Mouse (Mus musculus) hindbrain, embryonic 10.5 days (tissue): ENCODE data around the gene 4632433K11Rik. TPM values are rescaled to one million over a fixed set of nuclear protein-coding genes. Genes with fewer than 3 reads are reported as not detected.
A peak's percentile ranks its signal among the peaks of the same experiment; 100 is the strongest.
"Not testable (repeated sequence)": the region's sequence is repeated elsewhere in the genome, so short reads cannot be mapped to it uniquely, and the experiment has no call there.

Experiments used
- DNase-seq: peaks from one replicate; pipeline ENCODE4 v3.0.0-alpha.2; 2017; ENCODE audit warnings: low spot score
- H3K27ac ChIP-seq: fragments of 300-500 bp; sonication (generic); 2 replicates; pipeline ENCODE4 v1.5.1; 2016; ENCODE audit warnings: mild to moderate bottlenecking, moderate library complexity
- H3K27me3 ChIP-seq: fragments of 300-500 bp; sonication (generic); 2 replicates; pipeline ENCODE4 v1.6.1; 2016; ENCODE audit warnings: mild to moderate bottlenecking; ENCODE audit not compliant: poor library complexity, insufficient read depth, severe bottlenecking
- H3K36me3 ChIP-seq: fragments of 300-500 bp; sonication (generic); 2 replicates; pipeline ENCODE4 v1.6.1; 2016; ENCODE audit warnings: mild to moderate bottlenecking, moderate library complexity
- H3K4me1 ChIP-seq: fragments of 300-500 bp; sonication (generic); replicated peaks from 2 replicates; pipeline ENCODE4 v1.6.1; 2016; ENCODE audit warnings: mild to moderate bottlenecking
- H3K4me3 ChIP-seq: fragments of 300-500 bp; sonication (generic); 2 replicates; pipeline ENCODE4 v1.5.1; 2016; ENCODE audit warnings: mild to moderate bottlenecking, moderate library complexity
- H3K9me3 ChIP-seq: fragments of 300-500 bp; sonication (generic); 2 replicates; pipeline ENCODE4 v1.6.1; 2016; ENCODE audit warnings: mild to moderate bottlenecking, moderate library complexity
- WGBS: fragments of 180-500 bp; shearing (Covaris S2); methylation state at CpG from one replicate; pipeline ENCODE4 v1.1.7; 2016; 5-methylcytosine and 5-hydroxymethylcytosine counted together
- polyA plus RNA-seq: library from polyadenylated mRNA; unstranded; fragments of >200 nt; fragmentation: Nextera tagmentation; extraction: Ambion mirVana; gene quantifications from 2 replicates; pipeline ENCODE4 v1.2.1, GENCODE M21; 2016

The 4632433K11Rik gene
- polyA plus RNA-seq, 1 experiment from 2014 or later, result not detected

DNA sequence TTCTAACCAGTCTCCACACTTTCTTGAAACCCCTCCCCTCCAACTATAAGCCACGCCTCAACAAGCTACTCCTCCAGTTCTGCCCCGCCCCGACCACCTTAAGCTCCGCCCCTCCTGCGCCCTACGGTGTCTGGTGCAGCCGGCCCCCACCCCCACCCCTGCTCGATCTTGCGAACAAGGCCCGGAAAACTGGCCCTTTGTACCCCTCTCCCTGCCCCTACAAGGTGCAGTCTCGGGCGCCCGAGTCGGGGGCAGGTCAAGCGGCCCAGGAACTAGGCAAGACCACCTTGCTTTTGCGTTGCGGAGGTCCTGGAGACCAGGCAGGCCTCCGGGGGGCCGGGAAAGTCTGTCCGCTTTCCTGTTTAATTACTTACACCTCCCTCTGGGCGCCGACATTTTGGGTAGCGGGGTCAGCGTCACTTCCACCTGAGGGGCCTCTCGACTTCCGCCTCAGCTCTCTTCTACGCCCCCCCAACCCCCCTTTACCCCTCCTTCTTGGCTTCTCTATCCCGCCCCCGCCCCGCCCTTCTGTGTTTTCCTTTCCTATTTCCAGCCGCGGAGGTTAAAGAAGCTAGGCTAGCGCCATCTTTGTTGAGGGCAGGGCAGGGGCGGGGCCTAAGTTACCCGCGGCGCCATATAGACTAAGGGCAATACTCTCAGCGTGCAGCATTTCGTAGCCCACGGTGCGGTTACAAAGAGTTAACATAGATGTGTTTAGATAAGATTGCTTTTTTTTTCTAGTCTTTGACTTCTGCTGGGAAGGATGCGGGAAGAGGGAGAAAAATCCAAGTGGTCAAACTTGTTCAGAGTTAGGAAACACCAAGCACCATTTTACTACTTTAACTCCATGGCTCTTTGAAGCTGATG lies 19.4 kb upstream of the 4632433K11Rik start, which contains the start of the genes Zfp524 and Fiz1:
Zfp524 (plus strand) TSS at position 165 of the 867 bp plus-strand sequence.
Fiz1 (minus strand) TSS at position 447 of the 867 bp plus-strand sequence.
- WGBS, result under 1% methylated on average over 42 of the region's 42 CpGs
- DNase-seq, result peak; percentile 95
- Histone ChIP-seq H3K27me3 (no peaks in the 10 kb centered on the region), H3K36me3 (peaks cover 51% of the 10 kb centered on the region), H3K9me3 (peaks cover 4% of the 10 kb centered on the region; the same call in 1 of the 2 replicates), H3K4me3 (peak within 1 kb of the TSS; percentile 65), H3K27ac (peak within 1 kb of the TSS; percentile 97), H3K4me1 (peaks cover 21% of the 10 kb centered on the region)

- Histone ChIP-seq H3K4me3 (peak within 1 kb of the TSS; percentile 65), H3K36me3 (peaks cover 42% of the 10 kb centered on the region), H3K4me1 (peaks cover 23% of the 10 kb centered on the region), H3K9me3 (peaks cover 4% of the 10 kb centered on the region; the same call in 1 of the 2 replicates), H3K27ac (peak within 1 kb of the TSS; percentile 97), H3K27me3 (no peaks in the 10 kb centered on the region)
- DNase-seq, result peak; percentile 97
- WGBS, result under 1% methylated on average over 76 of the region's 76 CpGs
Observed at GRCm38 (mm10) chr7:5015118-5016001, 18.6 kb upstream of the 4632433K11Rik start, which contains the start of gene Gm44973. Gene Gm44973, plus strand, starts transcription at chr7:5015496.

- Histone ChIP-seq H3K4me3 (peak overlapping the region; percentile 65), H3K27me3 (no peaks in the 10 kb centered on the region), H3K36me3 (peaks cover 35% of the 10 kb centered on the region), H3K4me1 (peaks cover 26% of the 10 kb centered on the region), H3K27ac (peak overlapping the region; percentile 97), H3K9me3 (peaks cover 4% of the 10 kb centered on the region; the same call in 1 of the 2 replicates)
- 62% methylated on average over 3 of the region's 3 CpGs for WGBS
- DNase-seq, result no peak
Observed at GRCm38 (mm10) chr7:5016057-5016456, 17.9 kb upstream of the 4632433K11Rik start.

DNA sequence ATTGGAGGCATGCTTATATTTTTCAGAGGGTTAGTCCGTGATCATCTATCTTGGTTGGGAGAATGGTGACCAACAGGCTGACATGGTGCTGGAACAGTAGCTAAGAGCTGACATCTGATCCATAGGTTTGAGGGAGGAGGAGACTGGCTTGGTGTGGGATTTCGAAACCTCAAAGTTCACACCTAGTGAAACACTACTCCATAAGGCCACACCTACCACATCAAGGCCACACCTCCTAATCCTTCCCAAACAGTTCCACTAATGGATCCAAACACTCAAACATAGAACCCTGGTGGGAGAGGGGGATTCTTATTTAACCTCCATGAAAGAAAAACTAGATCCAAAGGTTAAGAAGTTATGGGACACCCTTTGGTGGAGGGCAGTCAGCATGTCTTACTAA lies 17.0 kb upstream of the 4632433K11Rik start:
- Histone ChIP-seq H3K27ac (no peak overlapping the region), H3K36me3 (peaks cover 30% of the 10 kb centered on the region), H3K27me3 (no peaks in the 10 kb centered on the region), H3K4me3 (0 out of 2 replicates have a peak overlapping the region, but pooled peaks have one; percentile 3), H3K9me3 (peaks cover 4% of the 10 kb centered on the region; the same call in 1 of the 2 replicates), H3K4me1 (peaks cover 34% of the 10 kb centered on the region)
- DNase-seq, result no peak
- 94% methylated on average over 2 of the region's 2 CpGs for WGBS

DNA sequence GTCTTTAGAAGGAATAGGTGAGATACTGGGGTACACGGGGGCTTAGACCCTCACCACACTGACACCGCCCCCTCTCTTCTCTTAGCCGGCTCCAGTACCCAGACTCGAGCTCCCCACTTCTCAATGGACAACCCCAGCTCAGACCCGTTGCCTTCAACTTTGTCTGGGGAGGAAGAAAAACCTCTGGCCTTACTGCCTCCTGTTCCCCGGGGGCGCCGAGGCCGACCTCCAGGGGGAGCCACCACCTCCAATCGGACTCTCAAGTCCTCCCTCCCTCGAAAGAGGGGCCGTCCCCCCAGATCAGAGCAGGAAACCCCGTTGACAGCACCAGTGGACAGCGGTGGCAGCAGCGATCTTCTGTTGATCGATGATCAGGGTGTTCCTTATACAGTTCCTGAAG lies 16.6 kb upstream of the 4632433K11Rik start:
- H3K4me3 ChIP-seq, result peak overlapping the region; percentile 3; the same call in 1 of the 2 replicates
- peaks cover 30% of the 10 kb centered on the region for H3K36me3 ChIP-seq
- 90% methylated on average over 16 of the region's 16 CpGs for WGBS
- H3K27ac ChIP-seq, result no peak overlapping the region
- H3K27me3 ChIP-seq, result no peaks in the 10 kb centered on the region
- no peak for DNase-seq
- peaks cover 38% of the 10 kb centered on the region for H3K4me1 ChIP-seq
- peaks cover 4% of the 10 kb centered on the region; the same call in 1 of the 2 replicates for H3K9me3 ChIP-seq

DNA sequence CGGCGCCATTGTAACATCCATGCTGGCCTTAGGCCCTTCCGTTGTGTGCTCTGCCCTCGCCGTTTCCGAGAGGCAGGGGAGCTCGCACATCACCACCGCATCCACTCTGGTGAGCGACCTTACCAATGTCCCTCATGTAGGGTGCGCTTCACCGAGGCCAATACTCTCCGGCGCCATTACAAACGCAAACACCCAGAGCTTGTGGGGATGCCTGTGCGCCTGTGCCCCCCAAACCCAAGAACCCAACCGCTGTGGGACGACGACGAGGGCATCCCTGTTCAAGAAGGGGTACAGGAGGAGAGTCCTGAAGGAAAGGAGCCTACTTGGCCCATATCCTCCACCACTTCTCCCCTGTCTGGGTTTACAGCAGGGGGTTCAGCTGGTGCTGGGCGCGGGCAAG lies 16.0 kb upstream of the 4632433K11Rik start:
- DNase-seq, result no peak
- Histone ChIP-seq H3K27me3 (no peaks in the 10 kb centered on the region), H3K9me3 (peaks cover 4% of the 10 kb centered on the region; the same call in 1 of the 2 replicates), H3K27ac (no peak overlapping the region), H3K4me3 (peak overlapping the region; percentile 11; the same call in 1 of the 2 replicates), H3K4me1 (peaks cover 38% of the 10 kb centered on the region), H3K36me3 (peaks cover 30% of the 10 kb centered on the region)
- 96% methylated on average over 21 of the region's 21 CpGs for WGBS

- 37% methylated on average over 8 of the region's 8 CpGs for WGBS
- Histone ChIP-seq H3K4me3 (peak overlapping the region; percentile 90), H3K36me3 (peaks cover 44% of the 10 kb centered on the region), H3K27ac (peak overlapping the region; percentile 97), H3K4me1 (peaks cover 31% of the 10 kb centered on the region)
- not testable (repeated sequence) for DNase-seq, H3K9me3 ChIP-seq, H3K27me3 ChIP-seq
Observed at GRCm38 (mm10) chr7:5019576-5019975, 14.3 kb upstream of the 4632433K11Rik start.

DNA sequence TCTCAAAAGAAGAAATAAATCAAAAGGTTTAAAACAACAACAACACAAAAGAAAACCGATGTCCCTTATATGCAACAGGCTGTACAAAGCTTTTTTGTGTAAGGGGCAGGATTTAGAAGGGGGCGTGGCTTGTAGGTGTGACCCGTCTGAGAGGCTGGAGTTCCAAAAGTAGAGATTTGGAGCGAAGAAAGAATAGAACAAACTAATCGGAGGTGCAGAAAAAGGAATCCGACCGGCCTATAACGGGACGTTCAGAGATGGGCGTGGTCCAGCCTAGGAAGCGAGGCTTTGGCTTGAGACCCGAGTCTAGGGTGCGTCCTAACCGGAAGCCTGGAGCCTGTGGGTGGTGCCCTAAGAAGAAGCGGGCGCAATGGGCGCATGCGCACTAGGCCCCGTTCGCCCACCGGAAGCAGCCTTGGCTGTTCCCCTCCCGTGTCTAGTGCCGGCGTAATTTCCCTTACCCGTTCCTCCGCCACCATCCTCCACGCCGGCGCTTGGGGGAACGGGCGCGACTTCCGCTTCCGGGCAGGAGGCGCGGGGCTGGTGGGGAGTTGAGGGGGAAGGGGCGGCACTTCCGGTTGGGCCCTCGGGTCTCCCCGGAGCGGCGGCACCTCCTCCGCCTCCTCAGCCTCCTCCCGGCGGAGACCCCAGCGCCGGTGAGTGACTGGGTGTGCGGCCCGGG lies 13.8 kb upstream of the 4632433K11Rik start, which contains the start of the genes Zfp865 and Ccdc106:
Zfp865 (plus strand) TSS at position 377 of the 682 bp plus-strand sequence.
Ccdc106 (plus strand) TSS at position 554 of the 682 bp plus-strand sequence.
- Histone ChIP-seq H3K4me3 (peak within 1 kb of the TSS; percentile 90), H3K36me3 (peaks cover 49% of the 10 kb centered on the region), H3K27me3 (no peaks in the 10 kb centered on the region), H3K27ac (peak within 1 kb of the TSS; percentile 97), H3K4me1 (peaks cover 31% of the 10 kb centered on the region), H3K9me3 (peaks cover 4% of the 10 kb centered on the region; the same call in 1 of the 2 replicates)
- peak; percentile 99 for DNase-seq
- under 1% methylated on average over 49 of the region's 49 CpGs for WGBS

DNA sequence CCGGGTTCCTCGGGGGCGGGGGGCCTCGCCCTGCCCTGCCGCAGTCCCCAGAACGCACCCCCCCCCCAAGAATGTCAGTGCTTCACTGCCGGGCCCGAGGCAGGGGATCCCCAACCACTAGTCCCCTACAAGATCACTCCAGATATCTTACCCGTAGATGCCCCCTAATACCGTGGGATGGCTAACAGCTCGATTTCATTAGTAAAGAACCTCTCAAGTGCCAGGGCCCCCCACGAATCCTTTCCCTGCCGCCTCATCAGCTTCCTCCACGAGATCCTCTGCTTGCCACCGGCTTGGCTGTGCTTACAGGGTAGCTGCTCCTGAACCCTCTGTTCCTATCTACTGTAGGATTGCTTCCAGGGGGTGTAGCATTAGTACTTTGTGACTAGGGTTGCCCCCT lies 13.2 kb upstream of the 4632433K11Rik start:
- Histone ChIP-seq H3K36me3 (peaks cover 54% of the 10 kb centered on the region), H3K4me3 (peak overlapping the region; percentile 90), H3K27me3 (no peaks in the 10 kb centered on the region), H3K9me3 (peaks cover 4% of the 10 kb centered on the region; the same call in 1 of the 2 replicates), H3K27ac (peak overlapping the region; percentile 97), H3K4me1 (peaks cover 29% of the 10 kb centered on the region)
- DNase-seq, result no peak
- 2% methylated on average over 15 of the region's 15 CpGs for WGBS

GRCm38 (mm10) chr7:5021197-5021596 lies 12.7 kb upstream of the 4632433K11Rik start:
- H3K36me3 ChIP-seq, result peaks cover 59% of the 10 kb centered on the region

GRCm38 (mm10) chr7:5029543-5029942 lies 4.4 kb upstream of the 4632433K11Rik start:
- DNase-seq, result no peak
- H3K4me3 ChIP-seq, result peak overlapping the region; percentile 11; the same call in 1 of the 2 replicates
- peaks cover 44% of the 10 kb centered on the region for H3K9me3 ChIP-seq
- H3K36me3 ChIP-seq, result peaks cover 98% of the 10 kb centered on the region
- no peaks in the 10 kb centered on the region for H3K4me1 ChIP-seq
- H3K27me3 ChIP-seq, result peaks cover 16% of the 10 kb centered on the region; the same call in 1 of the 2 replicates
- 94% methylated on average over 22 of the region's 22 CpGs for WGBS
- H3K27ac ChIP-seq, result no peak overlapping the region

More at GRCm38 (mm10) chr7:5021197-5021596, 12.7 kb upstream of the 4632433K11Rik start:
- DNase-seq, result no peak
- WGBS, result 54% methylated on average over 5 of the region's 5 CpGs
- Histone ChIP-seq H3K4me3 (peak overlapping the region; percentile 90), H3K27ac (peak overlapping the region; percentile 97), H3K4me1 (peaks cover 24% of the 10 kb centered on the region), H3K27me3 (no peaks in the 10 kb centered on the region), H3K9me3 (peaks cover 4% of the 10 kb centered on the region; the same call in 1 of the 2 replicates)
